Mouse (Mus musculus): ENCODE measurements around the gene Lefty1. TPM values are rescaled to one million over a fixed set of nuclear protein-coding genes. Genes with fewer than 3 reads are reported as not detected.
"Not testable (repeated sequence)": the region's sequence is repeated elsewhere in the genome, so short reads cannot be mapped to it uniquely, and the experiment has no call there.

The Lefty1 gene
- polyA plus RNA-seq, 1 experiment from 2014 or later, result 0.14 TPM

DNA sequence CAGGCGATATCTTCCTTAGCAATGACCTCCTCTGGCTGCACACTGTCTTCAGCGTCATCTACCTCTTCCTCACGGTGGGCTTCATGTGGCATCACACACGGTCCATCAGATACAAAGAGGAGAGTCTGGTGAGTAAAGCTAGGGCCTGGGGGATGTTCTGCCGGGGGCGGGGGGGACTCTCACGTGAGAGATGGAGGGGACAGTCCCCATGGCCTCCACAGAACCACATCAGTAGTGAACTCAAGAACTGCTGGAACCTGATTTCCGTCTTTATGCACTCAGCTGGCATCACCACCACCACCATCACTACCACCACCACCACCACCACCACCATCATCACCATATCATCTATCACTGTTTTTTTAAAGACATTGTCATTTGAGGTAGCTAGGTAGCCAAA, 21.6 kb downstream of the Lefty1 start:
- Histone ChIP-seq H3K79me2 (ENCODE audit: inconsistent target) (no peaks in the 10 kb centered on the region), H3K27ac (no peak overlapping the region), H3K4me3 (ENCODE audit: inconsistent target) (no peak overlapping the region), H3K36me3 (ENCODE audit: inconsistent target) (peaks cover 49% of the 10 kb centered on the region)
- 95% methylated on average over 8 of the region's 8 CpGs for WGBS (ENCODE audit: missing documents)

- H3K36me3 ChIP-seq (ENCODE audit: inconsistent target), result peaks cover 55% of the 10 kb centered on the region
- 0 out of 2 replicates have a peak overlapping the region, but pooled peaks have one; percentile 3 for H3K27ac ChIP-seq
- WGBS (ENCODE audit: missing documents), result 52% methylated on average over 8 of the region's 8 CpGs
Measured at GRCm38 (mm10) chr1:180956973-180957381, 22.2 kb downstream of the Lefty1 start.

DNA sequence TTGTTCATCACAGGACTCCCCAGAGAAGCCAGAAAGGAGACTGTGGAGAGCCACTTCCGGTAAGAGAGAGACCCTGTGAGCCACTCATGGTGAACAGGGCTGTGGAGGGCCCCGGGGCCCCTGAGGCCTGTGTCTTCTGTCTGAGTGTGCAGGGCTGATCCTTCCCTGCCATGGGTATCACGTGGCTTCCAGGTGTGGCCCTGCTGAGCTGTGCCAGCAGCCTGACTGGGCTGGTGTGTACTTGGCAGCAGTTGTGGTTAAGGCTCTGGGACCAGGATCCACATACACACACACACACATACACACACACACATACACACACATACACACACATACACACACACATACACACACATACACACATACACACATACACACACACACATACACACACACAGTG, 23.2 kb downstream of the Lefty1 start:
- Histone ChIP-seq H3K4me3 (ENCODE audit: inconsistent target) (no peak overlapping the region), H3K27ac (no peak overlapping the region), H3K79me2 (ENCODE audit: inconsistent target) (no peaks in the 10 kb centered on the region), H3K36me3 (ENCODE audit: inconsistent target) (peaks cover 55% of the 10 kb centered on the region)
- WGBS (ENCODE audit: missing documents), result 86% methylated on average over 3 of the region's 3 CpGs

More at GRCm38 (mm10) chr1:180956973-180957381, 22.2 kb downstream of the Lefty1 start:
- Histone ChIP-seq H3K4me3 (ENCODE audit: inconsistent target) (no peak overlapping the region), H3K79me2 (ENCODE audit: inconsistent target) (no peaks in the 10 kb centered on the region)

DNA sequence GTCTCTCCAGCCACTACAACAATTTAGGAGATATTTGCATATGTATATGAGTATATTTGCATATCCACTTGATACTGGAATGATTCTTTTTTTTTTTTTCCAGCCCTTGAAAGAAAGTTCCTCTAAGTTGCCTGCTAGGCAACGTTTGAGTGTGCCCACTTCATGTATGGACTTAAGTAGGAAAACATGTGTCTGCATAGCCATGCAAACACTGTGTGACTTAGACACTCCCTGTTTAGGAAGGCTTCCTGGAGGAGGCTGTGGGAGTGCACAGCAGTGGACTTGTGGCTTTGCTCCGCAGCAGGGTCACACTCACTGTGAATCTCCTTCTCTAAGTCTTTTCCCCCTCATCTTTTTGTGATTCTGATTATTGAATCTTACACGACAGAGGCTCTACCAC, 24.0 kb downstream of the Lefty1 start:
- WGBS (ENCODE audit: missing documents), result 76% methylated on average over 3 of the region's 3 CpGs
- Histone ChIP-seq H3K79me2 (ENCODE audit: inconsistent target) (no peaks in the 10 kb centered on the region), H3K36me3 (ENCODE audit: inconsistent target) (peaks cover 57% of the 10 kb centered on the region; the same call in 1 of the 2 replicates), H3K4me3 (ENCODE audit: inconsistent target) (no peak overlapping the region), H3K27ac (no peak overlapping the region)

DNA sequence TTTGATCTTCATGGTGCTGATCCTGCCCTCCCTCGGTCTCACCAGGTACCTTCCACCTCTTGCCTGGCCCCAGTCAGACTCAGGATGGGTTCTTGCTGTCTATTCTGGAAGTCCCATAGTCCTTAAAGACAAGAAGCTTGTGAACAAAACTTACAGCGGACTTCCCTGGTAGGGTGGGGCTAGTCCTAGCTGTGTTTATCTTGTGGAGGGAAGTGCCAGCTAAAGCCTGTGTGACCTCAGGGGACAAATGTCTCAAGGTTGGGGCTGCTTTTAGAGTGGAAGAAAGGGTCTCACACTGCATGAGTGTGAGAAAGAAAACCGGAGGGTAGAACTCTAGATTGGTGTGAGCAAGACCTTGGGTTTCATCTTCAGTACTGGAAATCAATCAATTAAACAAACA, 31.0 kb downstream of the Lefty1 start:
- H3K79me2 ChIP-seq (ENCODE audit: inconsistent target), result no peaks in the 10 kb centered on the region
- no peak overlapping the region for H3K27ac ChIP-seq
- no peak overlapping the region for H3K4me3 ChIP-seq (ENCODE audit: inconsistent target)
- 97% methylated on average over 3 of the region's 3 CpGs for WGBS (ENCODE audit: missing documents)
- peaks cover 76% of the 10 kb centered on the region for H3K36me3 ChIP-seq (ENCODE audit: inconsistent target)

DNA sequence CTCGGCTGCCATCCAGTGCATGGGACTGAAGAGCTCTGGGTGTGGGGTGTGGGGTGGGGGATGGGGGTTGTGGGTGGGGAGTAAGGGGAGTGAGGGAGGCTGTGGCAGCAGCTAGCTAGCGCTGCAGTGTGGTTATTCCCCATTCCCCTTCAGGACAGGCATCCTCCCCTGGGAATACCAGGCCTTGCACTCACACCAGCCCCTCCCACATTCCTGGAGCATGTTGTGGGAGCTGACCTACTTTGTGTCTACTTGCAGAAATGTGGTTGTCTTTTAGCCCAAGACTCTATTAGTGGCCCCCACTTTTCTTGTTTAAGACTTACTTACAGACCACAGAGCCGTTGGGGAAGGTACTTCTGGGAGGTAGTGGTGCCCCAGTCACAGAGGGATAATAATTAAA, 31.7 kb downstream of the Lefty1 start:
- Histone ChIP-seq H3K36me3 (ENCODE audit: inconsistent target) (peaks cover 68% of the 10 kb centered on the region), H3K27ac (no peak overlapping the region), H3K79me2 (ENCODE audit: inconsistent target) (no peaks in the 10 kb centered on the region), H3K4me3 (ENCODE audit: inconsistent target) (no peak overlapping the region)
- 91% methylated on average over 3 of the region's 3 CpGs for WGBS (ENCODE audit: missing documents)

DNA sequence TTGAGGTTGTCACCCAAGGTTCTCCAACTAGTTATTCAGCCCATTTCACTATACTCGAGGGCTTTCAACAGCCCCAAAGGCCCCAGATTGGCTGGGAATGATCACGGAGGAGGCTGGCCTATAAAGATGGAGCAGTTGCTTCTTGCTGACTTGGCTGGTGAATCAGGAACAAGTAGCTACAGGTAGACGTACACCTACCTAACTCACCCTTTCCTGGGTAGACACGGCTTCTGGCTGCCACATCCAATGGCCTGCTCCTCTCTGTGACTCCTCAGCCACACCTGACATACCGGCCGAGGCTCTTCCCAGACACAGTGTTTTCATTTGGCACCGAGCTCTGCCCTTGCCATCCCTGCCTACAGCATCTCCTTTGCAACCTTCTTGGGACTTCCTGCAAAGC, 32.4 kb downstream of the Lefty1 start:
- H3K27ac ChIP-seq, result no peak overlapping the region
- peaks cover 61% of the 10 kb centered on the region for H3K36me3 ChIP-seq (ENCODE audit: inconsistent target)
- no peaks in the 10 kb centered on the region for H3K79me2 ChIP-seq (ENCODE audit: inconsistent target)
- H3K4me3 ChIP-seq (ENCODE audit: inconsistent target), result no peak overlapping the region
- WGBS (ENCODE audit: missing documents), result 90% methylated on average over 7 of the region's 7 CpGs

- WGBS (ENCODE audit: missing documents), result 98% methylated on average over 8 of the region's 11 CpGs
- no peaks in the 10 kb centered on the region for H3K79me2 ChIP-seq (ENCODE audit: inconsistent target)
- no peak overlapping the region for H3K27ac ChIP-seq
- H3K4me3 ChIP-seq (ENCODE audit: inconsistent target), result no peak overlapping the region
- H3K36me3 ChIP-seq (ENCODE audit: inconsistent target), result peaks cover 19% of the 10 kb centered on the region; the same call in 1 of the 2 replicates
Measured at GRCm38 (mm10) chr1:180972941-180973340, 38.1 kb downstream of the Lefty1 start.

GRCm38 (mm10) chr1:180974126-180974746, 39.4 kb downstream of the Lefty1 start:
- H3K27ac ChIP-seq, result no peak overlapping the region
- 64% methylated on average over 12 of the region's 14 CpGs for WGBS (ENCODE audit: missing documents)
- H3K79me2 ChIP-seq (ENCODE audit: inconsistent target), result no peaks in the 10 kb centered on the region
- H3K36me3 ChIP-seq (ENCODE audit: inconsistent target), result peaks cover 10% of the 10 kb centered on the region; the same call in 1 of the 2 replicates
- no peak overlapping the region for H3K4me3 ChIP-seq (ENCODE audit: inconsistent target)

- WGBS (ENCODE audit: missing documents), result 72% methylated on average over 4 of the region's 4 CpGs
- Histone ChIP-seq H3K27ac (no peak overlapping the region), H3K36me3 (ENCODE audit: inconsistent target) (no peaks in the 10 kb centered on the region; the same call in 1 of the 2 replicates), H3K79me2 (ENCODE audit: inconsistent target) (no peaks in the 10 kb centered on the region), H3K4me3 (ENCODE audit: inconsistent target) (no peak overlapping the region)
Measured at GRCm38 (mm10) chr1:180976110-180976679, 41.4 kb downstream of the Lefty1 start.

GRCm38 (mm10) chr1:180979484-180980251, 44.8 kb downstream of the Lefty1 start:
- Histone ChIP-seq H3K36me3 (ENCODE audit: inconsistent target) (no peaks in the 10 kb centered on the region; the same call in 1 of the 2 replicates), H3K27ac (no peak overlapping the region), H3K4me3 (ENCODE audit: inconsistent target) (no peak overlapping the region), H3K79me2 (ENCODE audit: inconsistent target) (no peaks in the 10 kb centered on the region)
- 94% methylated on average over 19 of the region's 24 CpGs for WGBS (ENCODE audit: missing documents)

- Histone ChIP-seq H3K4me3 (ENCODE audit: inconsistent target) (no peak overlapping the region), H3K27ac (no peak overlapping the region), H3K36me3 (ENCODE audit: inconsistent target) (no peaks in the 10 kb centered on the region), H3K79me2 (ENCODE audit: inconsistent target) (no peaks in the 10 kb centered on the region)
- WGBS (ENCODE audit: missing documents), result 81% methylated on average over 2 of the region's 2 CpGs
Measured at GRCm38 (mm10) chr1:180980464-180980863, 45.6 kb downstream of the Lefty1 start.

DNA sequence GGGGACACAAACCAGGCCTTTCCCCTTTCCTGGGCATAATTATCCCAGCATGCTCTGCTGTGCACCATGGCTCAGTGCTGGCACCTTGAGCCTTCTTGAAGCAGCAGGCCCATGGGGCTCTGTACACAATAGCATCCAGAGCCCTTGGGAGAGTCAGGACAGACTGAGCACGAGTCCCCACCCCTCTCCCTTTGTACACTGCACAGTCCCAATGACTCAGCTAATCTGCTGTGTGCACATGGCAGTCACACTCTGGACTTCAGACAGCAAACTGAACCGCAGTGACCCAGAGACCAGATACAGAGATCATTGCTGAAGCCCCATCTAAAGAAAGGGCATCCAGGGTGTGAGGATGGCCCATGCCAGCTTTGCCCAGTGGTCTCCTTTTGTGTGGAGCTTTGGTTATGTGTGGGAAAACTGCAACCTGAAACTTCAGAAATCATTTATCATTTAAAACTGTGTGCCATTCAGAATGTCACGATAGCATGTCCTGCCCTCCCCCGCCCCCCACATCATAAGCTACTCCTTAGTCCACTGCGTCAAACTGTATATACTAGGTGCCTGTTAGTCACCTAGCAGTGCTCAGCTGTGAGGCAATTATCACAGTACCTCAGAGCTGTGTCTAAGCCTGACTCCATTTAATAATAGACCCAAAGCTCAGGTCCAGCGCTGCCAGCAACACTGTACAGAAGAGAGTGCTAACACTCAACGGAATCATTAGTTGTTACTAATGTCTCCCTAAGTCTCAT, 46.6 kb downstream of the Lefty1 start:
- H3K79me2 ChIP-seq (ENCODE audit: inconsistent target); H3K4me3 ChIP-seq (ENCODE audit: inconsistent target); H3K36me3 ChIP-seq (ENCODE audit: inconsistent target); H3K27ac ChIP-seq: not testable (repeated sequence)
- WGBS (ENCODE audit: missing documents), result 81% methylated on average over 7 of the region's 7 CpGs

DNA sequence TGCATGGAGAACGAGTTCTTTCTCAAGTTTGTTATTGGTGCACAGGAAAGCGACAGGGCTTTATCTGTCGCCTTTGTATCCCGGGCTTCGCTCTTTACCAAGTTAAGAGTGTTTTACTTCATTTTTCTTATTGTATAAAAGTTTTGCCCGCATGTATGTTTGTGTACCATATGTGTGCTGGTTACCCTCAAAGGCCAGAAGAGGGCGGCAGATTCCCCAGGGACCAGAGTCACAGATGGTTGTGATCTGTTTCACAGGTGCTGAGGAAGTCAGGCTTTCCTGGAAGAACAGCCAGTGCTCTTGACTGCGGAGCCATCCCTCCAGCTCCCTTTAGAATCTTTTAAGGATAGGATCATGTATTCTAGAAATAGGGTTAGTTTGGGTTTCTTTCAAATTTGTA, 51.9 kb downstream of the Lefty1 start:
- Histone ChIP-seq H3K4me3 (ENCODE audit: inconsistent target) (no peak overlapping the region), H3K79me2 (ENCODE audit: inconsistent target) (no peaks in the 10 kb centered on the region), H3K36me3 (ENCODE audit: inconsistent target) (no peaks in the 10 kb centered on the region), H3K27ac (no peak overlapping the region)
- WGBS (ENCODE audit: missing documents), result 95% methylated on average over 8 of the region's 8 CpGs
